ENCODE assay signal across 21 mouse cellular contexts in genomic region chr12:73802379-73803057, GRCm38 (mm10).
DNase-seq lines count a peak whose midpoint lies in the region; ATAC-seq lines count a peak whose summit lies in the region.
"Had no signal": no experiment of that assay in that cellular context is flagged by ENCODE, and none has a peak within 500 bp of the region (broad histone marks: within the 10 kb centered on the region; RNA-seq: fewer than 3 reads in every experiment).

No protein-coding gene starts in this region.

- H3K9ac ChIP-seq in heart, embryonic 15.5 days = no peak overlapping the region
- H3K9ac ChIP-seq in kidney, embryonic 14.5 days (ENCODE audit: low read depth, low read length) = no peak overlapping the region
- H3K9ac ChIP-seq: embryonic facial prominence, embryonic 12.5 days; hindbrain, embryonic 13.5 days had no signal

- no peaks in the 10 kb centered on the region for H3K9me3 ChIP-seq in heart, embryonic 10.5 days
- no peaks in the 10 kb centered on the region for H3K9me3 ChIP-seq in heart, embryonic 15.5 days (replicated peaks)
- H3K9me3 ChIP-seq in kidney, embryonic 14.5 days (ENCODE audit: control insufficient read depth, low read length) = no peaks in the 10 kb centered on the region
- H3K9me3 ChIP-seq: embryonic facial prominence, embryonic 12.5 days; hindbrain, embryonic 13.5 days; megakaryocyte, embryonic 14.5 days had no signal

- H3K27me3 ChIP-seq in heart, embryonic 10.5 days (ENCODE audit: insufficient read depth, poor library complexity, severe bottlenecking) = no peaks in the 10 kb centered on the region
- H3K27me3 ChIP-seq in heart, embryonic 15.5 days = no peaks in the 10 kb centered on the region
- H3K27me3 ChIP-seq in kidney, embryonic 14.5 days (ENCODE audit: control insufficient read depth, insufficient read depth, low read length) = no peaks in the 10 kb centered on the region
- H3K27me3 ChIP-seq: embryonic facial prominence, embryonic 12.5 days; hindbrain, embryonic 13.5 days had no signal

- peak overlapping the region; percentile 37 for H3K27ac ChIP-seq in heart, embryonic 10.5 days
- peak overlapping the region; percentile 82 for H3K27ac ChIP-seq in heart, embryonic 15.5 days
- no peak overlapping the region for H3K27ac ChIP-seq in kidney, embryonic 14.5 days (ENCODE audit: low read depth, low read length)
- H3K27ac ChIP-seq: embryonic facial prominence, embryonic 12.5 days; hindbrain, embryonic 13.5 days had no signal

- WGBS in heart, embryonic 10.5 days = 47% methylated on average over 10 of the region's 10 CpGs
- 42% methylated on average over 10 of the region's 10 CpGs for WGBS in heart, embryonic 15.5 days
- WGBS in kidney, embryonic 14.5 days = 62% methylated on average over 10 of the region's 10 CpGs

- intact Hi-C loops in heart, postnatal 14 days (cut with DNase I) = no loop called here
- intact Hi-C loops in gastrocnemius, postnatal 14 days (cut with DNase I; ENCODE audit: low total_unique reads) = no loop called here

- H3K4me3 ChIP-seq in heart, embryonic 10.5 days = no peak overlapping the region
- H3K4me3 ChIP-seq in heart, embryonic 15.5 days = no peak overlapping the region
- no peak overlapping the region for H3K4me3 ChIP-seq in kidney, embryonic 14.5 days (ENCODE audit: low read length)
- H3K4me3 ChIP-seq: embryonic facial prominence, embryonic 12.5 days; hindbrain, embryonic 13.5 days; megakaryocyte, embryonic 14.5 days had no signal

- ATAC-seq in heart, embryonic 15.5 days (replicated peaks; ENCODE audit: insufficient number of reproducible peaks, insufficient read depth, low FRiP score, low read depth) = peak; percentile 56; the same call in 1 of the 2 replicates
- no peak for ATAC-seq in kidney, embryonic 14.5 days (ENCODE audit: low FRiP score, low TSS enrichment)
- ATAC-seq: activated CD4-positive, CD25-positive, alpha-beta regulatory T cell, adult 4 months; CD4-positive, CD25-positive, alpha-beta regulatory T cell, adult 4 months; forebrain, embryonic 14.5 days; midbrain, embryonic 16.5 days had no signal

- no peaks in the 10 kb centered on the region for H3K36me3 ChIP-seq in heart, embryonic 10.5 days
- H3K36me3 ChIP-seq in heart, embryonic 15.5 days = no peaks in the 10 kb centered on the region
- H3K36me3 ChIP-seq in kidney, embryonic 14.5 days (ENCODE audit: control insufficient read depth, insufficient read depth, low read length) = no peaks in the 10 kb centered on the region
- H3K36me3 ChIP-seq: embryonic facial prominence, embryonic 12.5 days; hindbrain, embryonic 13.5 days had no signal

- H3K4me1 ChIP-seq in heart, embryonic 10.5 days = peaks cover 29% of the 10 kb centered on the region
- H3K4me1 ChIP-seq in heart, embryonic 15.5 days (replicated peaks) = peaks cover 34% of the 10 kb centered on the region
- no peaks in the 10 kb centered on the region for H3K4me1 ChIP-seq in kidney, embryonic 14.5 days (ENCODE audit: control insufficient read depth, insufficient read depth, low read length)
- H3K4me1 ChIP-seq: hindbrain, embryonic 13.5 days had no signal

- DNase-seq in cerebellum, adult 18-20 months = peak; percentile 33 to 40
- no peak for DNase-seq in cerebellum, postnatal 10 days
- DNase-seq in heart, embryonic 10.5 days (ENCODE audit: low spot score) = peak; percentile 68
- no peak for DNase-seq in heart, postnatal 14 days
- peak; percentile 69 for DNase-seq in MN1 (ENCODE audit: low spot score)
- DNase-seq in gastrocnemius, postnatal 14 days = no peak
- DNase-seq: adrenal gland, postnatal 14 days; kidney, adult 8-10 months; kidney, postnatal 25 days; lung, adult 2 months; right cerebral cortex, postnatal 4 days; thymus, adult 2 months had no signal

- no peak overlapping the region for H3K4me2 ChIP-seq in heart, embryonic 15.5 days
- no peak overlapping the region for H3K4me2 ChIP-seq in kidney, embryonic 14.5 days (replicated peaks; ENCODE audit: low read depth, low read length)
- H3K4me2 ChIP-seq: embryonic facial prominence, embryonic 12.5 days; hindbrain, embryonic 13.5 days had no signal

Comparison
In these comparisons a context has a peak if more than half of its experiments do, and no peak if none do; other contexts are left out.
1. DNase-seq: peak in cerebellum, adult 18-20 months (2 of 2), heart, embryonic 10.5 days (single experiment) and MN1 (single experiment); none in cerebellum, postnatal 10 days (0 of 2), heart, postnatal 14 days (0 of 2) and gastrocnemius, postnatal 14 days (single experiment).